Mouse (Mus musculus) liver, embryonic 12.5 days (tissue): ENCODE results near the gene Slc32a1. TPM values are rescaled to one million over a fixed set of nuclear protein-coding genes. Genes with fewer than 3 reads are reported as not detected.

Experiments used
- ATAC-seq: fragments of 200-750 bp; cut with Nextera tagmentation; 2 replicates; pipeline ENCODE4 v1.8.0; 2017; ENCODE audit warnings: moderate number of reproducible peaks, mild to moderate bottlenecking, moderate library complexity
- H3K27ac ChIP-seq: fragments of 300-500 bp; sonication (generic); 2 replicates; pipeline ENCODE4 v1.5.1; 2016; ENCODE audit warnings: mild to moderate bottlenecking
- H3K27me3 ChIP-seq: fragments of 300-500 bp; sonication (generic); replicated peaks from 2 replicates; pipeline ENCODE4 v1.6.1; 2016; ENCODE audit warnings: mild to moderate bottlenecking, moderate library complexity
- H3K36me3 ChIP-seq: fragments of 300-500 bp; sonication (generic); 2 replicates; pipeline ENCODE4 v1.6.1; 2016; ENCODE audit warnings: mild to moderate bottlenecking, moderate library complexity
- H3K4me1 ChIP-seq: fragments of 300-500 bp; sonication (generic); 2 replicates; pipeline ENCODE4 v1.6.1; 2016
- H3K4me2 ChIP-seq: fragments of 300-500 bp; sonication (generic); 2 replicates; pipeline ENCODE4 v1.6.1; 2016; ENCODE audit warnings: mild to moderate bottlenecking, moderate library complexity
- H3K4me3 ChIP-seq: fragments of 300-500 bp; sonication (generic); 2 replicates; pipeline ENCODE4 v1.5.1; 2016; ENCODE audit warnings: mild to moderate bottlenecking, moderate library complexity
- H3K9ac ChIP-seq: fragments of 300-500 bp; sonication (generic); 2 replicates; pipeline ENCODE4 v1.6.1; 2016; ENCODE audit warnings: mild to moderate bottlenecking, moderate library complexity
- H3K9me3 ChIP-seq: fragments of 300-500 bp; sonication (generic); replicated peaks from 2 replicates; pipeline ENCODE4 v1.6.1; 2016; ENCODE audit warnings: mild to moderate bottlenecking, moderate library complexity
- WGBS: fragments of 180-500 bp; shearing (Covaris S2); methylation state at CpG from one replicate; pipeline ENCODE4 v1.1.7; 2016; ENCODE audit not compliant: insufficient replicate concordance; 5-methylcytosine and 5-hydroxymethylcytosine counted together
- polyA plus RNA-seq: library from polyadenylated mRNA; unstranded; fragments of >200 nt; fragmentation: Nextera tagmentation; extraction: Ambion mirVana; gene quantifications from 2 replicates; pipeline ENCODE4 v1.2.1, GENCODE M21; 2016

Slc32a1 gene
- polyA plus RNA-seq, result not detected in 2 replicates

DNA sequence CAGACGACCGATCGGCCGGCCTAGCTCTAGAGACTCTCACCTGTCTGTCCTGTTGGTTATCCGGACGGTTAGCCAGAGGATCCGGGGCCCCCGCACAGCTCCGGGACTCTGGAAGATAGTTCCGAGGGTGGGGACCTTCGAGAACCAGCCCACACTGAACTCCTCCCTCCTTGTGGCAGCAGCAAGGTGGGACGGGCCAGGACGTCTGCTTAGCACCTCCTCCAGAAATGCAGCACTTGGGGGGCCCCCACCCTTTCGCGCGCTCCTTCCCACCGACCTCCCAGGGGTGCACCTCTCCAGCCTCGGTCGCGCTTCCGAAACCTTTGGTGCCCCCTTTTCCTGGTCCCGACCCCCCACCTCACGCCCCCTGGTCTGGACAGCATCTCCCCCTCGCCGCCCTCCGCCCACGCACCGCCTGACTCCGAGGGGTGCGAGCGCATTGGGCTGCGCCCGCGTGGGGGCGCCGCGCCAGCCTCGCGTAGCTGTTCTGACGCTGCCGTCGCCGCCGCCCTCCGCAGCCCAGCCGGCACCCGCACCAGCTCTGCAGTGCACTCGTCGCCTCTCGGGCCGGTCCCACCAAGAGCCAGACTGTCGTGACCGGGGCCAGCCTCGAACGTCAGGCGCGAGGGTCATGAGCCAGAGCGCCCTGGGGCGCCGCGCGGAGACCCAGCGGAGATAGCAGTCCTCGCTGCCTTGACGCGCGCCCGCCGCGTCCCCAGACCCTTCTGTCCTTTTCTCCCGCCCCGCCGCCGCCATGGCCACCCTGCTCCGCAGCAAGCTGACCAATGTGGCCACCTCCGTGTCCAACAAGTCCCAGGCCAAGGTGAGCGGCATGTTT lies at the start of gene Slc32a1:
TSS of gene Slc32a1 (plus strand) at position 280 of the 838 bp plus-strand sequence.
- H3K36me3 ChIP-seq, result no peaks in the 10 kb centered on the region
- H3K4me3 ChIP-seq, result peak within 1 kb of the TSS; percentile 9
- no peak within 1 kb of the TSS for H3K27ac ChIP-seq
- peak within 1 kb of the TSS; percentile 41 for H3K4me2 ChIP-seq
- H3K27me3 ChIP-seq, result peaks cover 98% of the 10 kb centered on the region
- 1% methylated on average over 75 of the region's 77 CpGs for WGBS
- H3K9me3 ChIP-seq, result no peaks in the 10 kb centered on the region
- H3K9ac ChIP-seq, result no peak within 1 kb of the TSS
- ATAC-seq, result peak; percentile 40
- peaks cover 41% of the 10 kb centered on the region for H3K4me1 ChIP-seq

DNA sequence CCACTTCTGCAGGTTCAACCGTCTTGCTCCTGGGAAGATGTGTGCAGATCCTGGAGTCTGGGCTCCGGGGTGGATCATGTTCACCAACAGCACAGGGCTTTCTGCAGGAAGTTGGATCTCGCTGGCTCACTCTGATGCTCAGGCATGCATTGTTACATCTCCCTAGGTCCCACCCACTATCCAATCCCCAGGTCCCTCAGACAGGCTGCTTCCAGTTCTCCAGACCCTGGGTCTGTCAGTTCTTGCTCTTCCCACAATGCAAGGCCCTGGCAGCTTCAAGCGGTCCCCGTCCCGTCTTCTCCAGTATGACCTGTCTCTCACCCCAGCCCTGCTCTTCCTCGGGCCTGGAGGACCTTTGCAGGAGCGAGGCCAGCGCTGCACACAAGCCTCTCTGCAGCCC lies 49.8 kb upstream of the Slc32a1 start:
- no peak overlapping the region for H3K4me3 ChIP-seq
- ATAC-seq, result no peak
- peaks cover 50% of the 10 kb centered on the region for H3K27me3 ChIP-seq
- peaks cover 3% of the 10 kb centered on the region; the same call in 1 of the 2 replicates for H3K9me3 ChIP-seq
- peaks cover 7% of the 10 kb centered on the region for H3K4me1 ChIP-seq
- 20% methylated on average over 9 of the region's 9 CpGs for WGBS
- H3K27ac ChIP-seq, result no peak overlapping the region
- H3K9ac ChIP-seq, result no peak overlapping the region
- no peak overlapping the region for H3K4me2 ChIP-seq
- H3K36me3 ChIP-seq, result no peaks in the 10 kb centered on the region

DNA sequence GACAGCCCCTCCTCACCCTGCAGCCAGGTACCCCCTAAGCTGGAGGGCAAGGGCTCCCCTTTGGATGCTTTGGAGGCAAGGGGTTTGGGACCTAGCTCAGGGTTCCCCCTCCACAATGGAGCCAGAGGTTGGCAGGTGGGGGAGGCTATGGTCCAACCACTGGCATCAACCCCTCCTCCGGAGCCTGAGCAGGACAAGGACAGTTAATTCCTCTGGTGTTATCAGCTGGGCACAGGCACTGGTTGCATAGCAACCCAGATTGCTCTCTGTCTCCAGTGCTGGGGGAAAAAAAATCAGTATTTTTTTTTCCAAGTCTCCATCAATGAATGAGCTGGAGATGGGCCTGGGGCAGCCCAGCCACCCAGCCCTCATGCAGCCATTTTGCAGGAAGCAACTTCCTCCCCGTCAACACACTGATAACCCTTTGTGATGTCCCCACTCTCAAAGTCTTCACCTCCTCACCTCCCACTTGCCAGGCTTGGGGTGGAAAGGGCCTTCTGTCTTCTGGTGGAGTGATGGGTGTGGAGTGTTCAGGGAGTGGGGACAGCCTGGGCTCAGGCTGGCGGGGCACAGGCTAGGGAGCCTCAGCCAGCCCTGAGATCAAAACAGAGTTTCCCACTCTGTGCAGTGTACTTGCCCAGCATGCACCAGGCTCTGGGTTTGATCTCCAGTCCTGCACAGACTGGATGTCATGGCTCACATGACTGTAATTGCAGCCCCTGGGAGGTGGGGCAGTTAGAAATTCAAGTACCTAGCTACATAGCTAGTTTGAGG lies 49.0 kb upstream of the Slc32a1 start:
- Histone ChIP-seq H3K4me1 (0 out of 2 replicates have a peak, but pooled peaks cover under 1% of the 10 kb centered on the region), H3K36me3 (no peaks in the 10 kb centered on the region), H3K4me3 (no peak overlapping the region), H3K9ac (no peak overlapping the region), H3K9me3 (peaks cover 3% of the 10 kb centered on the region; the same call in 1 of the 2 replicates), H3K27ac (no peak overlapping the region), H3K27me3 (peaks cover 45% of the 10 kb centered on the region), H3K4me2 (no peak overlapping the region)
- WGBS, result 21% methylated on average over 3 of the region's 3 CpGs
- ATAC-seq, result no peak

DNA sequence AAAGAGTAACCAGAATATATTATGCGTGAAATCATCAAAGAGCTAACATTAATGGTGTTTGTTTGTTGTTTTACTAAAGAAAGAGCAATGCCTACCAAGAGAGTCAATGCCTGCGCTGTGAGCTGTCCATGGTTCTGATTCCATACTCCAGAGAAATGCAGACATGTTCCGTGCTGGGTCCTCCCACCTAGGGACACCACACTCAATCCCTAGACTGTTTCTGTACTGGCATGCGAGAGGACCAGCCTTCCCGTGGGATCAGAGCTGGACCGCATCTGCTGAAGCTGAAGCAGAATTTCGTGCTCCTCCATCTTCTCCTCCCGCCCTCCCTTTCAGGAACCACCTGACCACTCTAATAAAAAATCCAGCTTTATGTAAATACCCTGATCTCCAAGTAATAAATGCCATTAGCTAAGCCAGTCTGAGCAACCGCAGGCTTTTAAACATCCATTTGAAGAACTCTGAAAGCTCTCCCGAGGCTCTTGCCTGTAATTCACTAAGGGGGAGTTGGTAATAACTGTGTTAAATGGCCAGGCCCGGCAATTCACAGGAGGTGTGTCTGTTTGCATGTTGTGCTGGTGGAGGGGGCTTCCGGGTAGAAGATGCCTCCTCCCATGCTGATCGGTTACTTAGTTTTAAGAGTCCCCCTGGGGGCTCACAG lies 40.0 kb upstream of the Slc32a1 start:
- ATAC-seq, result no peak
- Histone ChIP-seq H3K4me1 (no peaks in the 10 kb centered on the region), H3K27me3 (peaks cover 33% of the 10 kb centered on the region), H3K36me3 (no peaks in the 10 kb centered on the region), H3K4me2 (no peak overlapping the region), H3K9ac (no peak overlapping the region), H3K4me3 (no peak overlapping the region), H3K9me3 (no peaks in the 10 kb centered on the region), H3K27ac (no peak overlapping the region)
- 27% methylated on average over 13 of the region's 13 CpGs for WGBS

DNA sequence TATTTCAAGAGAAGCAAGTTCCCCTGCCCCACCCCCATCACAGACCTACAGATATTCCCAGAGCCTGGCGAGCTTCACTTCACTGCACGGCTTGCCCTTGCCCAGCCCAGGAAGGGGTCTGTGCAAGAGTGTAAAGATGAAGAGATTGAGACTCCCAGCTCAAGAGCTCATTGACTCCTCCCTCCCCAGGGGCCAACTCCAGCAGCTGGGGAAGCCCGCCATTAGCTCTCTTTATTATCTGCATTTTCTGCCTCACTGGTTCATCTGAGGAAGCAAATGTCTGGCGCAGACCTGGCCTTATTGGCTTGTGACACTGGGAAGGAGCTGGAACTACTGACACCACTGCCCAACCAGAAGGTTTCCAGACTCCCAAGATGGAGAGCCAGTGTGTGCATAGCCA lies 30.6 kb upstream of the Slc32a1 start:
- H3K4me1 ChIP-seq, result peaks cover 6% of the 10 kb centered on the region
- no peak overlapping the region for H3K9ac ChIP-seq
- H3K9me3 ChIP-seq, result no peaks in the 10 kb centered on the region
- peaks cover 28% of the 10 kb centered on the region for H3K27me3 ChIP-seq
- no peaks in the 10 kb centered on the region for H3K36me3 ChIP-seq
- H3K4me3 ChIP-seq, result no peak overlapping the region
- no peak overlapping the region for H3K27ac ChIP-seq
- ATAC-seq, result no peak
- H3K4me2 ChIP-seq, result no peak overlapping the region
- WGBS, result 42% methylated on average over 4 of the region's 4 CpGs

DNA sequence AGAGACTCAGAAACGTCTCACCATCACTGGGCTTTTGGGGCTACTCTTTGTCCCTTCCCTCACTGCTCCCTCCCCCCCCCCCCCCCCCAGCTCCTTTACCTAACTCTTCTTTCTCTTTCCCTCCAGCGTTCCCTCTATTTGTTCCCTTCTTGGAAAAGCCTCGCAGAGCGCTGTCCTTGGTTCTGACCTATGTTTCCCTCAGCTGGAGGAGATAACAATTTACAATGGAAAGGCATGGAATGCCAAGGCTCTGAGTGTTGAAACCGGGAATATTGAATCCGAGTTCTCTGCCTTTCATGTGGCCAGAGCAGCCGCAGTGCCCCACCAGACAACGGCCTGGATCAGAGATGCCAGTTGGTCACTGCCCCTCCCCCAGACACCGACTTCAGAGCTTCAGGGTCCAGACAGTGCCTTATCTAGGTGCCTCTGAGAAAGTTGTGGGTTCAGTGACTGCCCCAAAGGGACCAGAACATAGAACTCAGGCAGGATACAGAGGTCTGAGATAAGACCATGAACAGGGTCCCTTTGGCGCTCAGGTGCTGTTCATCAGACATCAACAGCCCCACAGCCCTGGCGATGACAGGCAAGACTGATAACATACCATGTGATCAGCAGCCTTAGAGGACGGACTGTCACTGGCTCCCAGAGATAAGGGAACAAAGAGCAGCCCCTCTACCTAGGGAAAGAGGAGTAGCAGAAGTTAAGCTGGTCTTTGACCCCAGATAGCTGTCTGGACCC lies 25.8 kb upstream of the Slc32a1 start:
- WGBS, result 4% methylated on average over 12 of the region's 12 CpGs
- Histone ChIP-seq H3K27me3 (peaks cover 36% of the 10 kb centered on the region), H3K27ac (no peak overlapping the region), H3K4me1 (peaks cover 11% of the 10 kb centered on the region), H3K9me3 (no peaks in the 10 kb centered on the region), H3K9ac (no peak overlapping the region), H3K4me3 (no peak overlapping the region), H3K4me2 (peak overlapping the region; percentile 38), H3K36me3 (no peaks in the 10 kb centered on the region)
- peak; percentile 90 for ATAC-seq

DNA sequence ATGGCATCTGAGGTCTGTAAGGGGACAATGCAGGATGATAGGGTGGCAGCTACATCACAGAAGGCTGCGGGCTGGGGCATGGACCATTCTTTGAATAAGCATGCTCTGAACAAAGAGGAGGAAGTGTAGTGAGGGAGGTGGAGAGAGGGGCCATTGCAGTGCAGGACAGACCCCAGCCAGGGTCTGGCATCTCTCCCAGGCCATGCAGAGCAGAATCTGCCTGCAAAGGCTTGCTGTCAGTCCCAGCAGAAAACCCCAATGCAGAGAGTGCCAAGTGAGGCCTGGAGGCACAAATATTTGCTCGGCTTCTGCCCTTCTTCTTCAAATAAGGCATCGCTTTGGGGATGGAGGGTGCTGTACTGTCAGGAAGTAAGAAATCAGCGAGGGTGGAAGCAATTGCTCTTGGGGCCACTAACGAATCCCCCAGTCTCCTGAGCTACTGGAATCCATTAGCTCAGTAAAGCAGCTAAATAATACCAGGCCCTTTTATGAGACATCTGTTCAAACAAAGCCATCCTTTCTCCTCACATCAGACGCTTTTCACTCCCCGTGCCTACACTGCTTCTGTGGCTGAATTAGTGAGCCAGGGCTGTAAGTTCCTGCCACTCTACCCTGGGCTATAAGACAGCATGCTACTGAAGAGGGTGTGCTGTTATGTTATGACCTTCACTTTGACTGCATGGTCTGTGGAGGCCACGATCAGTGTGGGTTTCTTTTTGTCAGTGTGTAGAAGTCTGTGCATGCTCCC lies 21.9 kb upstream of the Slc32a1 start:
- peaks cover 11% of the 10 kb centered on the region for H3K4me1 ChIP-seq
- no peak overlapping the region for H3K27ac ChIP-seq
- ATAC-seq, result no peak
- H3K27me3 ChIP-seq, result peaks cover 26% of the 10 kb centered on the region
- no peaks in the 10 kb centered on the region for H3K9me3 ChIP-seq
- H3K36me3 ChIP-seq, result no peaks in the 10 kb centered on the region
- no peak overlapping the region for H3K9ac ChIP-seq
- H3K4me3 ChIP-seq, result no peak overlapping the region
- H3K4me2 ChIP-seq, result no peak overlapping the region
- WGBS, result 43% methylated on average over 8 of the region's 8 CpGs

DNA sequence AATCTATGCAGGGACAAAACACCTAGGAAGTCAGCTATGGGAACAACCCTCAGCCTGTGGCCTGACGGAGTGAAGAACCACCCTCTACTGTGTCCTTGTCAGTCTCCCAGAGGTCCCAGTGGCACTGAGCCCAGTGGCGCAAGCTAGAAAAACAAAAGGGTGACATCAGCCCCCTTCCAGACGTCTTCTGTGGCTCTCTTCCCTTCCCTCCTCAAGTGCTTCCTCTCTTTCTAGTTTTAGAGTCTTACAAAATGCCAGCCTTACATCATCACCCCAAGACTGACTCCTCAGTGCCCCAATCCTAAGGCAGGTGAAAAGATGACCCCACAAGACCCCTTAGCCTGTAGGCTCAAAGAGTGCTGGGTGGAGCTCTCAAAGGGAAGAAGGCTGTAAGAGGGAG lies 20.1 kb upstream of the Slc32a1 start:
- no peak for ATAC-seq
- 43% methylated on average over 3 of the region's 3 CpGs for WGBS

DNA sequence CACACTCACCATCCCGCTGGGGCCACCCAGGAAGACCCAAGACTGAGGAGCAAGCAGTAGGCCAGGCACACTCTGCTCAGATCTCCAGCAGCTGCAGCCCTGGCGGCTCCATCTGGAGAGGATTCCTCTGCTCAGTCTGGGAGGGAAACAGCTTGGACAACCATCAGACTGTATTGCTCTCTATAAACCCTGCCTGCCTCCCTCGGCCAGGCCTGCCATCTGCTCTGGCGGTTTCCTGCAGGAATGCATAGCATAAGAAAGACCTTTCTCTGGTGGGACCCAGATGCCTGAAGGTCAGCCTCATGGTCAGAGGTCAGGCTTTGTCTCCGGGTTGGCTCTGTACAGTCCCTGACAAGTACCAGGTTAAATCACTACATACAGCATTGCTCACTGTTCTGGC lies 19.3 kb upstream of the Slc32a1 start:
- Histone ChIP-seq H3K4me1 (no peaks in the 10 kb centered on the region), H3K9me3 (no peaks in the 10 kb centered on the region), H3K4me2 (no peak overlapping the region), H3K4me3 (no peak overlapping the region), H3K27ac (no peak overlapping the region), H3K9ac (no peak overlapping the region), H3K27me3 (peaks cover 46% of the 10 kb centered on the region), H3K36me3 (no peaks in the 10 kb centered on the region)
- ATAC-seq, result no peak
- WGBS, result 41% methylated on average over 5 of the region's 5 CpGs

More for the DNA sequence above, 20.1 kb upstream of the Slc32a1 start:
- no peak overlapping the region for H3K4me2 ChIP-seq
- H3K4me1 ChIP-seq, result no peaks in the 10 kb centered on the region
- no peaks in the 10 kb centered on the region for H3K36me3 ChIP-seq
- H3K27me3 ChIP-seq, result peaks cover 38% of the 10 kb centered on the region
- H3K27ac ChIP-seq, result no peak overlapping the region
- H3K9me3 ChIP-seq, result no peaks in the 10 kb centered on the region
- H3K9ac ChIP-seq, result no peak overlapping the region
- H3K4me3 ChIP-seq, result no peak overlapping the region

DNA sequence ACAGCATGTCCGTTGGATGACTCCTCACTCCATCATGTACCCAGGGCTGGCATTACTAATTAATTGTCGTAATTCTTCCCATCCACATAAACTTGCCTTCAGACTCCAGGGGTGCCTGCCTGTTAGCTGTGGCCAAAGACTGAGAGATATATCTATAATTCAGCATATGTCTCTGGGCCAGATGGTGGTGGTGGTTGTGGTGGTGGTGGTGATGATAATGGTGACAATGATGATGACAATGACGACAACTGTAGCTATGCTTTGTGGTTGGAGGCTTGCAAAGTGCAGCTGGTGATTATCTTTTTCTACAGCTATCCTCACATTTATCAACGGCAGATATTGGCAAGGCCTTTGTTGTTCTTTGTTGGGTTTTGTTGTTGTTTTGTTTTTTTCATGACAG lies 17.2 kb upstream of the Slc32a1 start:
- H3K9ac ChIP-seq, result no peak overlapping the region
- no peak for ATAC-seq
- no peaks in the 10 kb centered on the region for H3K36me3 ChIP-seq
- H3K4me1 ChIP-seq, result no peaks in the 10 kb centered on the region
- no peak overlapping the region for H3K27ac ChIP-seq
- H3K27me3 ChIP-seq, result peaks cover 52% of the 10 kb centered on the region
- no peaks in the 10 kb centered on the region for H3K9me3 ChIP-seq
- 47% methylated on average over 4 of the region's 4 CpGs for WGBS
- no peak overlapping the region for H3K4me2 ChIP-seq
- H3K4me3 ChIP-seq, result no peak overlapping the region

DNA sequence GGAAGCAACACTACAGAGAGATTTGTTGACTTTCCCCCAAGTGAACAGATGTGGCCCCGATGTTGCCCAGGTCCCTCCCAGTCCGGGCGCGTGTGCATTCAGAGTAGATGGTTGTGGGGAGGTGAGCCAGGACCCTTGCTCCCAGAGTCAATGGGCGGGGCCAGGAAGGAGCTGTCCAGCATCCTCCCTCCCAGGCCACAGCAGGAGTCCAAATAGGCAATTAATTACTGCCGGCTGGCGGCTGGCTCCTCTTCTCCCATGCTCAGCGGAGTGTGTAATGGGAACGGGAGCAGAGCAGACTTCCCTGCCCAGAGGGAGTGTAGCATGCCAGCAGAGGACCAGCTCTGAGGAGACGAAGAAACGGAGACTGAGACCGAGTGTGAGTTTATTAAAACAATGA lies 15.5 kb upstream of the Slc32a1 start:
- H3K27me3 ChIP-seq, result peaks cover 61% of the 10 kb centered on the region
- H3K4me3 ChIP-seq, result no peak overlapping the region
- H3K27ac ChIP-seq, result no peak overlapping the region
- no peaks in the 10 kb centered on the region for H3K4me1 ChIP-seq
- no peaks in the 10 kb centered on the region for H3K9me3 ChIP-seq
- H3K4me2 ChIP-seq, result no peak overlapping the region
- 3% methylated on average over 12 of the region's 12 CpGs for WGBS
- H3K36me3 ChIP-seq, result no peaks in the 10 kb centered on the region
- H3K9ac ChIP-seq, result no peak overlapping the region
- no peak for ATAC-seq
